Mouse (Mus musculus): ENCODE data around the gene Dnali1. TPM values are rescaled to one million over a fixed set of nuclear protein-coding genes. Genes with fewer than 3 reads are reported as not detected.

The Dnali1 gene
- polyA plus RNA-seq, 2 experiments from 2014 or later = not detected

- ATAC-seq = peak; percentile 100
Observed at GRCm38 (mm10) chr4:125029891-125030614, 35.5 kb downstream of the Dnali1 start.

GRCm38 (mm10) chr4:125020780-125021538 lies 44.5 kb downstream of the Dnali1 start:
- ATAC-seq = no peak

GRCm38 (mm10) chr4:125017431-125017830 lies 48.1 kb downstream of the Dnali1 start:
- ATAC-seq = no peak

- ATAC-seq = no peak
Observed at GRCm38 (mm10) chr4:125015806-125016635, 49.5 kb downstream of the Dnali1 start, which contains the start of gene Gnl2. Gene Gnl2, plus strand, starts transcription at chr4:125016585.

- ATAC-seq = no peak
Observed at GRCm38 (mm10) chr4:125008712-125009111, 56.8 kb downstream of the Dnali1 start.

GRCm38 (mm10) chr4:125008220-125008619 lies 57.3 kb downstream of the Dnali1 start:
- no peak for ATAC-seq

GRCm38 (mm10) chr4:125007460-125007859 lies 58.0 kb downstream of the Dnali1 start:
- no peak for ATAC-seq

Other genes starting within 250 kb of the Dnali1 start
- 1 to 10 TPM; 4.9 to 5.6 TPM for gene Yrdc, start 215.0 kb downstream of the Dnali1 start, polyA plus RNA-seq (2017; shearing (Covaris generic))
- gene 1110065P20Rik, start 214.5 kb downstream of the Dnali1 start, polyA plus RNA-seq (2017; shearing (Covaris generic)) = 1 to 10 TPM; 2.3 to 3.3 TPM
- gene Maneal, start 203.5 kb downstream of the Dnali1 start, polyA plus RNA-seq (2017; shearing (Covaris generic)) = under 1 TPM; 0.58 to 0.62 TPM
- gene Epha10, start 184.8 kb downstream of the Dnali1 start, polyA plus RNA-seq (2017; shearing (Covaris generic)) = not detected
- gene 9930104L06Rik, start 128.7 kb downstream of the Dnali1 start, polyA plus RNA-seq (2017; shearing (Covaris generic)) = 10 to 100 TPM; 13.0 to 24.8 TPM
- 10 to 100 TPM; 12.6 to 31.4 TPM for gene Cdca8, start 126.4 kb downstream of the Dnali1 start, polyA plus RNA-seq (2017; shearing (Covaris generic))
- not detected for gene Rspo1, start 79.3 kb downstream of the Dnali1 start, polyA plus RNA-seq (2017; shearing (Covaris generic))
- gene Gnl2, start 49.1 kb downstream of the Dnali1 start, polyA plus RNA-seq (2017; shearing (Covaris generic)) = 10 to 100 TPM; 72.3 to 96.7 TPM
- 1 to 10 TPM; 5.1 to 8.8 TPM for gene Snip1, start 969 bp upstream of the Dnali1 start, polyA plus RNA-seq (2017; shearing (Covaris generic))
- 10 to 100 TPM; 56.7 to 74.8 TPM for gene Meaf6, start 19.4 kb upstream of the Dnali1 start, polyA plus RNA-seq (2017; shearing (Covaris generic))
- gene Zc3h12a, start 62.1 kb upstream of the Dnali1 start, polyA plus RNA-seq (2017; shearing (Covaris generic)) = 1 to 10 TPM; 3.6 to 4.4 TPM

Measured in CD4-positive, CD25-positive, alpha-beta regulatory T cell, adult 4 months (primary cell).